Mouse (Mus musculus): ENCODE measurements around the gene Ugt1a10. TPM values are rescaled to one million over a fixed set of nuclear protein-coding genes. Genes with fewer than 3 reads are reported as not detected.
"Not testable (repeated sequence)": the region's sequence is repeated elsewhere in the genome, so short reads cannot be mapped to it uniquely, and the experiment has no call there.

The Ugt1a10 gene
- polyA plus RNA-seq, 1 experiment from 2014 or later: not detected

DNA sequence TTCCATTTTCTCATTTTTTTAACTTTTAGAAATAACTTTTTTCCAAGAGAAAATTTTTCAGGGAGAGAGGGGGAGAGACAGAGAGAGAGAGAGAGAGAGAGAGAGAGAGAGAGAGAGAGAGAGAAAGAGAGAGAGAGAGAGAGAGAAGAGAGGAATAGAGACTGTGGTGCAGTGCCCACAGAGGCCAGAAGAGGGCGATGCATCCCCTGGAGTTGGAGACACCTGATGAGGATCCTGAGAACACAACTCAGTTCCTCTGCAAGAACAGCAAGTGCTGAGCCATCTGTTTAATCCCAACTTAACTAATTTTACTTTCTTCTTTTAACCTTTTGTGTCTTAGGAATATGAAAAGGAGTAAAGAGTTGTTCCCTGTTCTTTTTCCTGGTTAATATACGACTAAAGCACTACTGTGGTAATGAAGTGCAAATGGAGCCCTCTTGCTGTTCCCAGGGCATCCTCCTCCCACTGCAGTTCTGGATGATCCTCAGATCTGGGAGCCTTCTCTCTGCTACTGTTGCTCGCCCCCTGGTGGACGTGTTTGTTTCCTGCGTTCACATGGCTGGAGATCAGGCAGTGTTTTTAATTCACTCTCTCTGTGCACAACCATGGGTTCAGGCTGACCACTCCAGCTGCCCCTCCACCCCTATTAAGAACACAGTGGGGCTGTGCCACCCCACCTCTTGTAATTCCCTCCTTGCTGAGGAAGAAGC, 88.9 kb downstream of the Ugt1a10 start:
- 4% methylated on average over 5 of the region's 5 CpGs for WGBS (ENCODE audit: insufficient replicate concordance)

DNA sequence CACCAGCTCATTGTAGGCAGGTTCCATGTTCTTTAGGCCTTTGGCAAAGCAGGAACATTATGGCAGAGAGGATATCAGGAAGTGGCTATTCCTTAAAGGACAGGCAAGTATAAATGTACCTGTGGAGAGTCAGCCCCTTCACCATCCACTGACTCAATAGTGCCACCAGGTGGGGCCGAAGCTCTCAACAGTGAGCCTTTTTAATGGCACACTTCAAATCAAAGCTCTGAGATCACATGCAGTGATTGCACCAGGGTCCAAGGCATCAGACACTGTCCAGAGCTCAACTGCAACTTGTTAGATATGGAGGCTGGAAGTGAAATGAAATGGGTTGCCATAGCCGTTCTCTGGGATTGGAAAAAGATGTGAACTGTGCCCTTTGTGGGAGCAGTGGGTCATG, 90.1 kb downstream of the Ugt1a10 start:
- WGBS (ENCODE audit: insufficient replicate concordance): 53% methylated on average over 2 of the region's 2 CpGs
- not testable (repeated sequence) for H3K4me3 ChIP-seq (replicated peaks); H3K9me3 ChIP-seq (replicated peaks); H3K4me2 ChIP-seq; H3K36me3 ChIP-seq (replicated peaks); ATAC-seq (ENCODE audit: insufficient read depth); H3K27ac ChIP-seq (replicated peaks); H3K4me1 ChIP-seq (replicated peaks); H3K9ac ChIP-seq; H3K27me3 ChIP-seq

More for the DNA sequence above, 88.9 kb downstream of the Ugt1a10 start:
- H3K4me1 ChIP-seq (replicated peaks); H3K27me3 ChIP-seq; H3K9me3 ChIP-seq (replicated peaks); H3K9ac ChIP-seq; H3K4me2 ChIP-seq; ATAC-seq (ENCODE audit: insufficient read depth); H3K36me3 ChIP-seq (replicated peaks); H3K27ac ChIP-seq (replicated peaks); H3K4me3 ChIP-seq (replicated peaks): not testable (repeated sequence)

DNA sequence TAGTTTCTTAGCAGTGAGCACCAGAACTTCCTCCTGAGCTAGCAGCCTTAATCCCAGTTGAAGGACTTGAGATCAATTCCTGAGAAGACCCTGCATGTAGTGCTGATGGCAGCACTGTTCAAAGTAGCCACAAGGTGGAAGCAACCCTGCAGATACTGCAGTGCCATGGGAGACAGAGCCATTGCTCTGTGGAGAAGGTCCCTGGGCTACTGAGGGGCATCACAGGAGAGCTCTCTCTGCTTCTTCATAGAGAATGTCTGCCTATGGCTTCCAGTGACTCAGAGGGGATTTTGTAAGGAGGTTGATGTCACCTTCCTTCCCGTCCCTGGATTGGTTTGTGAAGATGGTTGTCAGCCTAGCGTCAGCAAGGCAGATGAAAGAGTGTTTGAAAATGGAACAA, 94.9 kb downstream of the Ugt1a10 start:
- not testable (repeated sequence) for H3K4me3 ChIP-seq (replicated peaks); H3K4me1 ChIP-seq (replicated peaks); H3K36me3 ChIP-seq (replicated peaks); H3K27ac ChIP-seq (replicated peaks); H3K27me3 ChIP-seq; H3K9me3 ChIP-seq (replicated peaks); ATAC-seq (ENCODE audit: insufficient read depth); H3K4me2 ChIP-seq; H3K9ac ChIP-seq
- 74% methylated on average over 2 of the region's 2 CpGs for WGBS (ENCODE audit: insufficient replicate concordance)

DNA sequence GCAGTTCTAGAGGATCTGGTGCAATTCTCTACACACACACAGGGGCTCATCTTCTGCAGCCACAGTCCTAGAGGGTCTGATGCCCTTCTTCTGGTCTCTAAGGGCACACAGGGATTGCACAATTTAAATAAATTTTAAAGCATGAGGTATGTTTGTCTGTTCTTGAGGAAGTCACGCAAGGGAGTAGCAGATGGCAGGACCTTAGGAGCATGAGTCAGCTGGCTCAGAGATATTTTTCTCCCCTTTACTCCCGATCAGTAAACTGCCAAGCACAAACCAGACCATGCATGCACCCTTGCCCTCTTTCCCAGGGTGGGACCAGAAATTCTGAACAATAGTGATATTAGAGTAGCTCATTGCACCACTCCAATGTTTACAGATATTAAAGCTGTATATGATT, 103.2 kb downstream of the Ugt1a10 start:
- H3K36me3 ChIP-seq (replicated peaks): no peaks in the 10 kb centered on the region
- no peaks in the 10 kb centered on the region for H3K9me3 ChIP-seq (replicated peaks)
- no peaks in the 10 kb centered on the region for H3K4me1 ChIP-seq (replicated peaks)
- no peak overlapping the region for H3K4me2 ChIP-seq
- WGBS (ENCODE audit: insufficient replicate concordance): 47% methylated on average over 2 of the region's 2 CpGs
- no peak overlapping the region for H3K4me3 ChIP-seq (replicated peaks)
- no peaks in the 10 kb centered on the region for H3K27me3 ChIP-seq
- H3K9ac ChIP-seq: no peak overlapping the region
- no peak overlapping the region for H3K27ac ChIP-seq (replicated peaks)
- no peak for ATAC-seq (ENCODE audit: insufficient read depth)

DNA sequence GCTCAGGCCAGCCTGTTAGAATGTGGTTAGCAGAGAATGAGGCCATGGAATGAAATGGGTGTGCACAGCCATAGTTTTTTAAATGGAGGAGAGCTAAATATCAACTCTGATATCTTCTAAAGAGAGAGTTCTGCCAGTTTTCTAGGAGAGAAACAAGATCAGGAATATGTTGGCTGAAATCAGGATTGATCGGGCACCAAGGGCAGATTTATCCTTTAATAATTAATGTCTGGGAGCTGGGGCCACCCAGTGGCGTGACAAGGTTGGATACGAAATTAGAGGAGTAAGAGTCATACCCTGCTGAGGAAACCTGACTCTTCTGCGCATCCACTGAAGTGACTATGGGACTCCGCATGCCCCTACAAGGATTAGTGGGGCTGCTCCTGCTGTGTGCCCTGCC, 110.5 kb downstream of the Ugt1a10 start, which contains the start of gene Ugt1a5:
Gene Ugt1a5 (plus strand): TSS at position 302 of the 400 bp plus-strand sequence.
- Histone ChIP-seq H3K4me1 (replicated peaks) (no peaks in the 10 kb centered on the region), H3K27me3 (no peaks in the 10 kb centered on the region), H3K4me2 (no peak within 1 kb of the TSS), H3K9me3 (replicated peaks) (no peaks in the 10 kb centered on the region), H3K27ac (replicated peaks) (no peak within 1 kb of the TSS), H3K9ac (no peak within 1 kb of the TSS), H3K36me3 (replicated peaks) (no peaks in the 10 kb centered on the region), H3K4me3 (replicated peaks) (no peak within 1 kb of the TSS)
- 70% methylated on average over 5 of the region's 5 CpGs for WGBS (ENCODE audit: insufficient replicate concordance)
- no peak for ATAC-seq (ENCODE audit: insufficient read depth)

DNA sequence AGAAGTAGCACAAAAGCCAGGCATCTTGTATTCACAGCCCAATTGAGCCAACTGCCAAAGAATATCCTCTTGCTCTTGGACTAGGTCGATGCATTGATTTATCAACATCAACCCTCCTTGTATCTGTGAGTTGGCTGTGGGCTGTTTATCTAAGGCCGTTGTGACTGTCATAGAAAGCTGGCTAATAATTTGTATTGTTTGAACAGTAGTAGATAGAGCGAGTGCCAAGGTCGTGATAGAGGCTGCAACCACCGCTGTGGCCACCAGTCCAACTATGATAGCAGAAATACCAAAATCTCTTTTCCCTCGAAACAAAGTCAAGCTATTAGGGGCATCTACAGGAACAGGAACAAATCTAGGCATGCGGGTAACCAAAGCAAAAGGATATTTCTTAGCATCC, 117.0 kb downstream of the Ugt1a10 start:
- WGBS (ENCODE audit: insufficient replicate concordance): 72% methylated on average over 6 of the region's 7 CpGs
- H3K27ac ChIP-seq (replicated peaks): not testable (repeated sequence)

DNA sequence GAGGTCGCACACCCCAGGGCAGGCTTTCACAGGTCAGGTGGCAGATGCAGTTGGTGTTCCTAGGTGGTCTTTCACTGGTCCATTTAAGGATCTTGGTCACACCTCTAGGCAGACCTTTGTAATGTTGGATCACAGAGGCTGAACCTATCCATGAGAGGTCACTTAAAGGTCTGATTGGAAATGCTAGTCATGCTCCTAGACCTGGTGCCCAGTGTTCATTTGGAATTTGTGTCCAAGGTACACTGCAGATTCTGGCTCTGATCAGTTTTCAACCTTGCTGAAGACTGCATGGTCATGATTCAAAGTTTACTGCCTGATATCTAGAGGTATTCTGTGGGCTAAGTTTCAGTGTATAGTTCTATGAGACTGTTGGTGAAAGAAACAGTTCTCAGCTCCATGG, 124.5 kb downstream of the Ugt1a10 start:
- 63% methylated on average over 1 of the region's 1 CpGs for WGBS (ENCODE audit: insufficient replicate concordance)
- no peaks in the 10 kb centered on the region for H3K27me3 ChIP-seq
- no peaks in the 10 kb centered on the region for H3K4me1 ChIP-seq (replicated peaks)
- no peak overlapping the region for H3K4me2 ChIP-seq
- H3K4me3 ChIP-seq (replicated peaks): no peak overlapping the region
- ATAC-seq (ENCODE audit: insufficient read depth): no peak
- H3K36me3 ChIP-seq (replicated peaks): peaks cover 12% of the 10 kb centered on the region; the same call in 1 of the 2 replicates
- H3K27ac ChIP-seq (replicated peaks): no peak overlapping the region
- peaks cover 8% of the 10 kb centered on the region for H3K9me3 ChIP-seq (replicated peaks)
- H3K9ac ChIP-seq: no peak overlapping the region

More for the DNA sequence above, 117.0 kb downstream of the Ugt1a10 start:
- H3K36me3 ChIP-seq (replicated peaks); H3K9ac ChIP-seq; H3K9me3 ChIP-seq (replicated peaks); ATAC-seq (ENCODE audit: insufficient read depth); H3K4me2 ChIP-seq; H3K4me1 ChIP-seq (replicated peaks); H3K27me3 ChIP-seq; H3K4me3 ChIP-seq (replicated peaks): not testable (repeated sequence)

DNA sequence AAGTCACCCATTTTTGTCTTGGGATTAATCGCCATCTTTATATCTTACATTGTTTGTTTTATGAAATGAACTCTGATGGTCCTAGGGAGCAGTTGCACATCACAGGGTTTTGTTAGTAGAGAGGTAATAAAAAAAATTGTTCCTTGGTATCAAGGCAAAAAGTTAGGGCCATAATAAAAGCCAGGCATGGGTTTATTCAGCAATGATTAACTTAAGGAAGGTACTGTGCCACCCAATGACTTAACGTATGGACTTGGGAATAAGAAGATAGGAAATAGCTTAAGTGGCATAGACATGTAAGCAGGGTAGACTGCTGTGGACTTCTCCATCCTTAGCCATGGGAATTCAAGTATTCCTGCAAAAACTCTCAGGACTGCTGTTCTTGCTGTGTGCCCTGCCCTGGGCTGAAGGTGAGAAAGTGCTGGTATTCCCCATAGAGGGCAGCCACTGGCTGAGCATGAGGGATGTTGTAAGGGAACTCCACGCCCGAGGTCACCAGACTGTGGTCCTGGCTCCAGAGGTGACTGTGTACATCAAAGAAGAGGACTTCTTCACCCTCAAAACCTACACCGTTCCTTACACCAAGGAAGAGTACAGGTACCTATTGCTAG, 131.2 kb downstream of the Ugt1a10 start:
- Histone ChIP-seq H3K9ac (no peak overlapping the region), H3K27me3 (no peaks in the 10 kb centered on the region), H3K4me2 (no peak overlapping the region), H3K36me3 (replicated peaks) (no peaks in the 10 kb centered on the region; the same call in 1 of the 2 replicates), H3K27ac (replicated peaks) (no peak overlapping the region), H3K4me3 (replicated peaks) (no peak overlapping the region), H3K4me1 (replicated peaks) (no peaks in the 10 kb centered on the region), H3K9me3 (replicated peaks) (no peaks in the 10 kb centered on the region)
- no peak for ATAC-seq (ENCODE audit: insufficient read depth)
- WGBS (ENCODE audit: insufficient replicate concordance): 69% methylated on average over 5 of the region's 5 CpGs

DNA sequence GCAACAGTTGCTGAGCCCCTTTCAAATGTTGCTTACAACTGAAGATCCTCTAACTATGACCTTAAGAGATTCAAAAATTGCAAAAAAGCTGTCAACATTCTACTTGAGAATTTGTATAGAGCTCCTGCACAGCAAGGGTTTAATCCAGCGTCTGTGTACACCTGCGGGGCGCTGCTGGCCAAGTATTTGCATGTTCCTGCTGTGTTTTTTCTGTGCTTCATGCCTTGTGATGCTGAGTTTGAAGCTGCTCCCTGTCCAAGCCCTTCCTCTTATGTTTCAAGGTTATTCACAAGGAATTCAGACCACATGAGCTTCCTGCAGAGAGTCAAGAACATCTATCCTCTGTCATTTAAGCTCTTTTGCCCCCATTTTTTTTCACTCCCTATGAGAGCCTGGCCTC, 136.9 kb downstream of the Ugt1a10 start:
- 62% methylated on average over 3 of the region's 3 CpGs for WGBS (ENCODE audit: insufficient replicate concordance)
- no peak for ATAC-seq (ENCODE audit: insufficient read depth)
- H3K9ac ChIP-seq: no peak overlapping the region

DNA sequence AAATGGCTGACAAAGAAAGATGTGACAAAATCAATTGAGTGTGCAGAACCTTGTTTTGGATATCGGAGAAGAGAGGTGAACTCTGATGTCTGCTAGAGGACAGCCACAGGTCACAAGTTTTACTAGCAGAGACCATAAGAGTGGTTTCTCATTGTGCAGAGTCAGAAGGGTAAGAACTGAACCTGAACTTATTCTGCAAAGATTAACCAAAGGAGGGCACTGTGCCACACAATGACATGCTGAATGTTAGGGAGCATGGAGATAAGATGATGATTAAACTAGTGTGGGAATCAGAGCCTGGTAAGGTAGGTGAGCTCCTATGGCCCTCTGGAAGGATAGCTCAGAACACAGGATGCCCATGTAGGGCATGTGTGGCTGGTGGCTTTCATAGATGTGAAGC, 140.5 kb downstream of the Ugt1a10 start:
- 81% methylated on average over 1 of the region's 1 CpGs for WGBS (ENCODE audit: insufficient replicate concordance)
- H3K27ac ChIP-seq (replicated peaks): no peak overlapping the region
- H3K4me1 ChIP-seq (replicated peaks): no peaks in the 10 kb centered on the region
- no peaks in the 10 kb centered on the region for H3K36me3 ChIP-seq (replicated peaks)
- H3K9ac ChIP-seq: no peak overlapping the region
- H3K27me3 ChIP-seq: peaks cover 8% of the 10 kb centered on the region
- H3K4me2 ChIP-seq: no peak overlapping the region
- H3K9me3 ChIP-seq (replicated peaks): no peaks in the 10 kb centered on the region
- no peak overlapping the region for H3K4me3 ChIP-seq (replicated peaks)
- ATAC-seq (ENCODE audit: insufficient read depth): no peak

More for the DNA sequence above, 136.9 kb downstream of the Ugt1a10 start:
- no peaks in the 10 kb centered on the region for H3K9me3 ChIP-seq (replicated peaks)
- peaks cover 5% of the 10 kb centered on the region; the same call in 1 of the 2 replicates for H3K27me3 ChIP-seq
- no peak overlapping the region for H3K4me2 ChIP-seq
- H3K4me1 ChIP-seq (replicated peaks): no peaks in the 10 kb centered on the region
- H3K36me3 ChIP-seq (replicated peaks): no peaks in the 10 kb centered on the region
- no peak overlapping the region for H3K27ac ChIP-seq (replicated peaks)
- no peak overlapping the region for H3K4me3 ChIP-seq (replicated peaks)

DNA sequence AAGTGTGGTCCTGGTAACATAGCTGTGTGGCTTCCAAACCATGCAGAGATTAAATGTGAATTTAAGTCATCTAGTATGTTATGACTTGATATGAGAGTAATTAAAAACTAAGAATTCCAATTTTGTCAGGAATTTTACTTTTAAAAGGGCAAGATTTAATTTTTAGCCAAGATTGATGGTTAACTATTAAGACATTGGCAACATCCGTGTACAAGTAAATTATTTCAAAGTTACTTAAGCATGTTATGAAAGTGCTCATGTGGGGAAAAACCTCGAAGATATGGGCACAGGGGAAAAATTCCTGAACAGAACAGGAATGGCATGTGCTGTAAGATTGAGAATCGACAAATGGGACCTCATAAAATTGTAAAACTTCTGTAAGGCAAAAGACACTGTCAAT, 142.3 kb downstream of the Ugt1a10 start:
- ATAC-seq (ENCODE audit: insufficient read depth): no peak
- Histone ChIP-seq H3K27me3 (peaks cover 3% of the 10 kb centered on the region; the same call in 1 of the 2 replicates), H3K9ac (no peak overlapping the region), H3K27ac (replicated peaks) (no peak overlapping the region), H3K4me1 (replicated peaks) (no peaks in the 10 kb centered on the region), H3K9me3 (replicated peaks) (no peaks in the 10 kb centered on the region), H3K4me3 (replicated peaks) (no peak overlapping the region), H3K4me2 (no peak overlapping the region), H3K36me3 (replicated peaks) (no peaks in the 10 kb centered on the region)
- WGBS (ENCODE audit: insufficient replicate concordance): 49% methylated on average over 3 of the region's 3 CpGs
